Mouse (Mus musculus) testis, adult 2 months (tissue): ENCODE measurements at regions not wholly inside any gene's neighbourhood (a gene's known extent, or its start where the extent isn't known, plus 50 kb on each side); places are given as distances from the start of the nearest gene placed in this dataset.

Source experiments
- H3K27ac ChIP-seq: fragments of 200-500 bp; 2 replicates; pipeline ENCODE4 v1.5.1; 2012; ENCODE audit warnings: low read depth, low read length; ENCODE audit not compliant: control insufficient read depth, insufficient read depth
- H3K27me3 ChIP-seq: fragments of 200-500 bp; 2 replicates; pipeline ENCODE4 v1.6.1; 2012; ENCODE audit warnings: mild to moderate bottlenecking, low read length, moderate library complexity; ENCODE audit not compliant: control insufficient read depth, insufficient read depth
- H3K36me3 ChIP-seq: fragments of 200-500 bp; 2 replicates; pipeline ENCODE4 v1.6.1; 2012; ENCODE audit warnings: mild to moderate bottlenecking, low read length; ENCODE audit not compliant: control insufficient read depth, insufficient read depth
- H3K4me1 ChIP-seq: fragments of 200-500 bp; 2 replicates; pipeline ENCODE4 v1.6.1; 2012; ENCODE audit warnings: low read length; ENCODE audit not compliant: control insufficient read depth, insufficient read depth
- H3K4me3 ChIP-seq: fragments of 200-500 bp; 2 replicates; pipeline ENCODE4 v1.5.1; 2012; ENCODE audit warnings: low read depth, mild to moderate bottlenecking, low read length, moderate library complexity, mixed read lengths; ENCODE audit not compliant: control insufficient read depth
- CTCF ChIP-seq: fragments of 200-500 bp; IDR thresholded peaks from 2 replicates; pipeline ENCODE4 v1.5.1; 2012; ENCODE audit warnings: low read depth, mild to moderate bottlenecking, inconsistent platforms, low read length, moderate library complexity; ENCODE audit not compliant: control insufficient read depth, insufficient read depth, insufficient replicate concordance
- POLR2A ChIP-seq: fragments of 200-500 bp; IDR thresholded peaks from 2 replicates; pipeline ENCODE4 v1.6.1; 2012; ENCODE audit warnings: low read depth, mild to moderate bottlenecking, inconsistent platforms, low read length, moderate library complexity; ENCODE audit not compliant: control insufficient read depth

GRCm38 (mm10) chr5:44303886-44304855 is 77.7 kb upstream of the Tapt1 start:
- Histone ChIP-seq H3K4me3 (no peak overlapping the region), H3K36me3 (no peaks in the 10 kb centered on the region), H3K27me3 (no peaks in the 10 kb centered on the region), H3K4me1 (no peaks in the 10 kb centered on the region), H3K27ac (no peak overlapping the region)
- no peak for TF ChIP-seq POLR2A
- peak; percentile 52; the same call in 1 of the 2 replicates for TF ChIP-seq CTCF

GRCm38 (mm10) chr5:44284384-44284783 is 58.0 kb upstream of the Tapt1 start:
- Histone ChIP-seq H3K4me1 (no peaks in the 10 kb centered on the region), H3K4me3 (no peak overlapping the region), H3K27ac (no peak overlapping the region), H3K36me3 (no peaks in the 10 kb centered on the region), H3K27me3 (no peaks in the 10 kb centered on the region)
- peak; percentile 77; the same call in 1 of the 2 replicates for TF ChIP-seq CTCF
- TF ChIP-seq POLR2A: no peak
